Mouse (Mus musculus): ENCODE results near the gene Adap2. TPM values are rescaled to one million over a fixed set of nuclear protein-coding genes. Genes with fewer than 3 reads are reported as not detected.

Gene Adap2
- polyA plus RNA-seq, 1 experiment from 2014 or later = 4.2 TPM

GRCm38 (mm10) chr11:80212282-80212681 lies 58.4 kb downstream of the Adap2 start:
- ATAC-seq = no peak
- no peak overlapping the region for H3K4me2 ChIP-seq (ENCODE audit: low read length)
- WGBS = 95% methylated on average over 2 of the region's 2 CpGs

GRCm38 (mm10) chr11:80215291-80215690 lies 61.4 kb downstream of the Adap2 start:
- Histone ChIP-seq H3K9ac (ENCODE audit: low read depth, low read length) (no peak overlapping the region), H3K36me3 (ENCODE audit: control insufficient read depth, insufficient read depth, low read length) (peaks cover 3% of the 10 kb centered on the region; the same call in 1 of the 2 replicates), H3K27me3 (ENCODE audit: control insufficient read depth, insufficient read depth, low read depth, low read length) (no peaks in the 10 kb centered on the region), H3K4me3 (ENCODE audit: low read depth, low read length) (no peak overlapping the region), H3K4me2 (ENCODE audit: low read length) (no peak overlapping the region), H3K27ac (ENCODE audit: low read length) (no peak overlapping the region), H3K4me1 (ENCODE audit: control insufficient read depth, insufficient read depth, low read length) (peaks cover 6% of the 10 kb centered on the region), H3K9me3 (replicated peaks; ENCODE audit: control insufficient read depth, low read length, poor library complexity, severe bottlenecking) (no peaks in the 10 kb centered on the region)
- WGBS = 91% methylated on average over 3 of the region's 3 CpGs
- no peak for ATAC-seq

More at GRCm38 (mm10) chr11:80212282-80212681, 58.4 kb downstream of the Adap2 start:
- Histone ChIP-seq H3K27me3 (ENCODE audit: control insufficient read depth, insufficient read depth, low read depth, low read length) (no peaks in the 10 kb centered on the region), H3K27ac (ENCODE audit: low read length) (no peak overlapping the region), H3K4me1 (ENCODE audit: control insufficient read depth, insufficient read depth, low read length) (peaks cover 12% of the 10 kb centered on the region), H3K9me3 (replicated peaks; ENCODE audit: control insufficient read depth, low read length, poor library complexity, severe bottlenecking) (no peaks in the 10 kb centered on the region), H3K9ac (ENCODE audit: low read depth, low read length) (no peak overlapping the region), H3K4me3 (ENCODE audit: low read depth, low read length) (no peak overlapping the region), H3K36me3 (ENCODE audit: control insufficient read depth, insufficient read depth, low read length) (peaks cover 3% of the 10 kb centered on the region; the same call in 1 of the 2 replicates)

- Histone ChIP-seq H3K27me3 (ENCODE audit: control insufficient read depth, insufficient read depth, low read depth, low read length) (no peaks in the 10 kb centered on the region), H3K4me3 (ENCODE audit: low read depth, low read length) (no peak overlapping the region), H3K4me2 (ENCODE audit: low read length) (no peak overlapping the region), H3K9ac (ENCODE audit: low read depth, low read length) (no peak overlapping the region), H3K4me1 (ENCODE audit: control insufficient read depth, insufficient read depth, low read length) (no peaks in the 10 kb centered on the region), H3K27ac (ENCODE audit: low read length) (no peak overlapping the region), H3K36me3 (ENCODE audit: control insufficient read depth, insufficient read depth, low read length) (peaks cover 9% of the 10 kb centered on the region), H3K9me3 (replicated peaks; ENCODE audit: control insufficient read depth, low read length, poor library complexity, severe bottlenecking) (no peaks in the 10 kb centered on the region)
- no peak for ATAC-seq
- 85% methylated on average over 11 of the region's 11 CpGs for WGBS
Measured at GRCm38 (mm10) chr11:80218657-80219293, 64.9 kb downstream of the Adap2 start.

Other genes starting within 250 kb of the Adap2 start
- 39.2 and 46.0 TPM in 2 replicates for gene Utp6, start 191.7 kb upstream of the Adap2 start, polyA plus RNA-seq (2015; fragmentation: Nextera tagmentation; extraction: Ambion mirVana)
- gene Suz12, start 161.0 kb upstream of the Adap2 start, polyA plus RNA-seq (2015; fragmentation: Nextera tagmentation; extraction: Ambion mirVana) = 11.7 and 13.2 TPM in 2 replicates
- gene Crlf3, start 73.1 kb upstream of the Adap2 start, polyA plus RNA-seq (2015; fragmentation: Nextera tagmentation; extraction: Ambion mirVana) = 10.4 and 12.7 TPM in 2 replicates
- gene Atad5, start 64.7 kb upstream of the Adap2 start, polyA plus RNA-seq (2015; fragmentation: Nextera tagmentation; extraction: Ambion mirVana) = 4.3 and 5.1 TPM in 2 replicates
- 22.2 and 22.4 TPM in 2 replicates for gene Tefm, start 11.9 kb upstream of the Adap2 start, polyA plus RNA-seq (2015; fragmentation: Nextera tagmentation; extraction: Ambion mirVana)
- gene Rnf135, start 29.7 kb downstream of the Adap2 start, polyA plus RNA-seq (2015; fragmentation: Nextera tagmentation; extraction: Ambion mirVana) = 3.0 and 3.6 TPM in 2 replicates
- gene Rhot1, start 54.9 kb downstream of the Adap2 start, polyA plus RNA-seq (2015; fragmentation: Nextera tagmentation; extraction: Ambion mirVana) = 70.1 and 77.6 TPM in 2 replicates
- gene Rhbdl3, start 146.8 kb downstream of the Adap2 start, polyA plus RNA-seq (2015; fragmentation: Nextera tagmentation; extraction: Ambion mirVana) = 4.7 and 5.1 TPM in 2 replicates
- gene 5730455P16Rik, start 223.9 kb downstream of the Adap2 start, polyA plus RNA-seq (2015; fragmentation: Nextera tagmentation; extraction: Ambion mirVana) = 38.1 and 39.4 TPM in 2 replicates
- gene Zfp207, start 229.2 kb downstream of the Adap2 start, polyA plus RNA-seq (2015; fragmentation: Nextera tagmentation; extraction: Ambion mirVana) = 190 and 202 TPM in 2 replicates

Measured in midbrain, embryonic 16.5 days (tissue).